Mouse (Mus musculus): ENCODE measurements at regions not wholly inside any gene's neighbourhood (a gene's known extent, or its start where the extent isn't known, plus 50 kb on each side); places are given as distances from the start of the nearest gene placed in this dataset.

DNA sequence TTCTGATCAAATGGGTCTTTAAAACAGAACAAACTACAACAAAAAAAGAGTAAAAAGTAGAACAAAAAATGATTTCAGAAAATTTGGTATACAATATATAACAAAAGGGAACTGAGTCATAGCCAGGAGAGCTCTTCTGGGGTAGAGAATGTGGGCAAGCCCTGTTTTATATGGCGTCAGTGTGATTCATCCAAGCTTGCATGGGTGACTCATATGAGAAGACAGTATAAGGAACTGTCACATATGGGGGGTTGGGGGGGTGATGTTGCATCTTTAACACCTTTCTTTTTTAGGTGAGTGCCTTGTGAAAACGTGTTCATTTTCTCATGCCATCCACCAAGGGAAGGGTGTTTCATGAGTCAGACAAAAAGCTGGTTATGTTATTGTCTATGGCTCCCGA, 503.7 kb upstream of the Frg1 start:
- TF ChIP-seq POLR2A (IDR thresholded peaks at IDR 0.05; ENCODE audit: control insufficient read depth in 1 of 2, insufficient read depth in 1 of 2, low read depth in 1 of 2, low read length in 2 of 2, poor library complexity in 1 of 2) (no peak), CHD1 (IDR thresholded peaks at IDR 0.05; ENCODE audit: low read depth, low read length) (no peak), CTCF (IDR thresholded peaks at IDR 0.05 in 2 of 3, conservative IDR thresholded peaks at IDR 0.05 in 1 of 3; ENCODE audit: control insufficient read depth in 1 of 3, insufficient read depth in 1 of 3, low read depth in 2 of 3, low read length in 3 of 3, poor library complexity in 1 of 3, severe bottlenecking in 1 of 3) (no peak), MXI1 (IDR thresholded peaks at IDR 0.05; ENCODE audit: low read depth, low read length) (no peak), USF1 (IDR thresholded peaks at IDR 0.05; ENCODE audit: low read depth, low read length) (no peak), ZNF384 (IDR thresholded peaks at IDR 0.05; ENCODE audit: low read depth, low read length) (no peak), TCF12 (IDR thresholded peaks at IDR 0.05; ENCODE audit: low read depth, low read length) (no peak)
